ENCODE assay signal across 10 mouse cellular contexts in genomic region chr5:33377176-33377575, GRCm38 (mm10). TPM values are rescaled to one million over a fixed set of nuclear protein-coding genes. Genes with fewer than 3 reads are reported as not detected.
DNase-seq lines count a peak whose midpoint lies in the region; ATAC-seq lines count a peak whose summit lies in the region.
"Had no signal": no experiment of that assay in that cellular context is flagged by ENCODE, and none has a peak within 500 bp of the region (broad histone marks: within the 10 kb centered on the region; RNA-seq: fewer than 3 reads in every experiment).

No protein-coding gene starts in this region.

- peak; percentile 10 to 12 for DNase-seq in thymus, postnatal 36 days
- DNase-seq in left cerebral cortex, postnatal 14 days (ENCODE audit: low spot score in 2 of 2): no peak
- no peak for DNase-seq in MN1 (ENCODE audit: low spot score)
- no peak for DNase-seq in kidney, adult 11 months

- H3K4me1 ChIP-seq in megakaryocyte, embryonic 14.5 days: peaks cover 18% of the 10 kb centered on the region
- peaks cover 4% of the 10 kb centered on the region for H3K4me1 ChIP-seq in heart, embryonic 16.5 days (ENCODE audit: control insufficient read depth, insufficient read depth, low read length)
- H3K4me1 ChIP-seq in liver, embryonic 16.5 days (ENCODE audit: control insufficient read depth, low read depth, low read length): peaks cover 20% of the 10 kb centered on the region

- peak overlapping the region; percentile 82; the same call in 1 of the 2 replicates for H3K4me2 ChIP-seq in heart, embryonic 16.5 days (ENCODE audit: low read depth, low read length)
- peak overlapping the region; percentile 85 for H3K4me2 ChIP-seq in liver, embryonic 16.5 days (ENCODE audit: low read depth, low read length)

- peak overlapping the region; percentile 99 for H3K4me3 ChIP-seq in megakaryocyte, embryonic 14.5 days (replicated peaks)
- no peak overlapping the region; the same call in 1 of the 2 replicates for H3K4me3 ChIP-seq in heart, embryonic 16.5 days (ENCODE audit: low read length)
- H3K4me3 ChIP-seq in liver, embryonic 16.5 days (ENCODE audit: low read depth, low read length): no peak overlapping the region; the same call in 1 of the 2 replicates

- peaks cover 51% of the 10 kb centered on the region for H3K36me3 ChIP-seq in megakaryocyte, embryonic 14.5 days (replicated peaks; ENCODE audit: low read length)
- peaks cover 20% of the 10 kb centered on the region for H3K36me3 ChIP-seq in heart, embryonic 16.5 days (ENCODE audit: control insufficient read depth, insufficient read depth)
- peaks cover 11% of the 10 kb centered on the region for H3K36me3 ChIP-seq in liver, embryonic 16.5 days (ENCODE audit: control insufficient read depth, insufficient read depth)

- no peak overlapping the region for H3K9ac ChIP-seq in heart, embryonic 16.5 days (ENCODE audit: low read length)
- H3K9ac ChIP-seq in liver, embryonic 16.5 days (ENCODE audit: low read depth, low read length): no peak overlapping the region

- 39% methylated on average over 6 of the region's 6 CpGs for WGBS in heart, embryonic 16.5 days
- WGBS in liver, embryonic 16.5 days (ENCODE audit: insufficient replicate concordance): 48% methylated on average over 6 of the region's 6 CpGs

- H3K9me3 ChIP-seq in megakaryocyte, embryonic 14.5 days: no peaks in the 10 kb centered on the region
- no peaks in the 10 kb centered on the region for H3K9me3 ChIP-seq in heart, embryonic 16.5 days (replicated peaks; ENCODE audit: control insufficient read depth, low read length)
- no peaks in the 10 kb centered on the region for H3K9me3 ChIP-seq in liver, embryonic 16.5 days (replicated peaks; ENCODE audit: control insufficient read depth, low read length)

- ATAC-seq in megakaryocyte, adult 5-6 weeks (ENCODE audit: poor library complexity, severe bottlenecking): no peak
- no peak for ATAC-seq in heart, embryonic 16.5 days (replicated peaks; ENCODE audit: extremely low read depth, insufficient read depth, low FRiP score)
- no peak for ATAC-seq in liver, embryonic 16.5 days (ENCODE audit: low read depth)

- H3K27ac ChIP-seq in heart, embryonic 16.5 days (ENCODE audit: low read length): no peak overlapping the region
- H3K27ac ChIP-seq in liver, embryonic 16.5 days (ENCODE audit: low read length): peak overlapping the region; percentile 99

- H3K27me3 ChIP-seq in megakaryocyte, embryonic 14.5 days (replicated peaks): no peaks in the 10 kb centered on the region
- no peaks in the 10 kb centered on the region for H3K27me3 ChIP-seq in heart, embryonic 16.5 days (ENCODE audit: control insufficient read depth, insufficient read depth, low read length)
- H3K27me3 ChIP-seq in liver, embryonic 16.5 days (ENCODE audit: control insufficient read depth, insufficient read depth, low read depth, low read length): no peaks in the 10 kb centered on the region

- intact Hi-C loops in left cerebral cortex, postnatal 14 days (cut with DNase I): loop anchor here (10.0 kb wide), 1 partner anchor 172 kb away; no protein-coding TSS in a partner anchor

RNA-seq across cellular contexts. Expression of gene Uvssa, which starts 1.2 kb away (rescaled TPM):
- polyA plus RNA-seq in megakaryocyte, embryonic 14.5 days (2012; ENCODE audit: insufficient read depth, low replicate concordance): 0.19 and 0.57 TPM in 2 replicates
- total RNA-seq in megakaryocyte, adult 5-6 weeks (2015): 9.4 TPM in 2 replicates
- total RNA-seq in megakaryocyte, adult 5-6 weeks (2017): 6.1 and 8.4 TPM in 2 replicates
- polyA plus RNA-seq in heart, embryonic 16.5 days (2015; fragmentation: Nextera tagmentation; extraction: Ambion mirVana): 4.2 and 4.7 TPM in 2 replicates
- polyA plus RNA-seq in liver, embryonic 16.5 days (2015; fragmentation: Nextera tagmentation; extraction: Ambion mirVana): 3.0 and 3.1 TPM in 2 replicates
- 1 to 10 TPM; 6.8 to 7.9 TPM for total RNA-seq in left cerebral cortex, postnatal 14 days (2021)

RNA-seq across cellular contexts. Expression of gene Maea, which starts 41.9 kb away (rescaled TPM):
- polyA plus RNA-seq in megakaryocyte, embryonic 14.5 days (2012; ENCODE audit: insufficient read depth, low replicate concordance): 43.7 and 134 TPM in 2 replicates
- total RNA-seq in megakaryocyte, adult 5-6 weeks (2015): 43.3 and 45.9 TPM in 2 replicates
- 239 and 253 TPM in 2 replicates for total RNA-seq in megakaryocyte, adult 5-6 weeks (2017)
- 144 and 145 TPM in 2 replicates for polyA plus RNA-seq in heart, embryonic 16.5 days (2015; fragmentation: Nextera tagmentation; extraction: Ambion mirVana)
- 46.2 and 49.6 TPM in 2 replicates for polyA plus RNA-seq in liver, embryonic 16.5 days (2015; fragmentation: Nextera tagmentation; extraction: Ambion mirVana)
- total RNA-seq in left cerebral cortex, postnatal 14 days (2021): 10 to 100 TPM; 81.9 to 87.6 TPM

RNA-seq across cellular contexts. Expression of gene Nkx1-1, which starts 56.6 kb away (rescaled TPM):
- polyA plus RNA-seq in megakaryocyte, embryonic 14.5 days (2012; ENCODE audit: insufficient read depth, low replicate concordance): not detected in 2 replicates
- total RNA-seq in megakaryocyte, adult 5-6 weeks (2015): not detected in 2 replicates
- total RNA-seq in megakaryocyte, adult 5-6 weeks (2017): not detected in 2 replicates
- not detected in 2 replicates for polyA plus RNA-seq in heart, embryonic 16.5 days (2015; fragmentation: Nextera tagmentation; extraction: Ambion mirVana)
- polyA plus RNA-seq in liver, embryonic 16.5 days (2015; fragmentation: Nextera tagmentation; extraction: Ambion mirVana): not detected in 2 replicates
- not detected for total RNA-seq in left cerebral cortex, postnatal 14 days (2021)
- total RNA-seq: adrenal gland, postnatal 4 days; hematopoietic stem cell, adult 5-6 weeks had no signal

Comparison
In these comparisons a context has a peak if more than half of its experiments do, and no peak if none do; other contexts are left out.
1. DNase-seq: peak in thymus, postnatal 36 days (2 of 2); none in left cerebral cortex, postnatal 14 days (0 of 2), MN1 (single experiment) and kidney, adult 11 months (single experiment).